Mouse (Mus musculus): Measurements from ENCODE around the gene Gm15097. TPM values are rescaled to one million over a fixed set of nuclear protein-coding genes. Genes with fewer than 3 reads are reported as not detected.
"Not testable (repeated sequence)": the region's sequence is repeated elsewhere in the genome, so short reads cannot be mapped to it uniquely, and the experiment has no call there.

The Gm15097 gene
- polyA plus RNA-seq (2015; fragmentation: Nextera tagmentation; extraction: Ambion mirVana), result not detected in 2 replicates

GRCm38 (mm10) chrX:149784173-149784572 lies at the start of gene Gm15097:
Gene Gm15097, plus strand, starts transcription at chrX:149784473.
- not testable (repeated sequence) for H3K36me3 ChIP-seq; H3K4me1 ChIP-seq (replicated peaks); H3K27me3 ChIP-seq; H3K9me3 ChIP-seq (replicated peaks); H3K4me2 ChIP-seq; H3K9ac ChIP-seq; ATAC-seq (replicated peaks; ENCODE audit: insufficient number of reproducible peaks, insufficient read depth, low FRiP score, low read depth); H3K4me3 ChIP-seq; H3K27ac ChIP-seq
- WGBS, result no CpG with 5 or more reads among the region's 6 CpGs

GRCm38 (mm10) chrX:149762853-149763252 lies 21.4 kb upstream of the Gm15097 start:
- not testable (repeated sequence) for H3K27me3 ChIP-seq; H3K4me3 ChIP-seq; H3K9me3 ChIP-seq (replicated peaks); H3K4me2 ChIP-seq; H3K9ac ChIP-seq; H3K4me1 ChIP-seq (replicated peaks); H3K36me3 ChIP-seq; H3K27ac ChIP-seq; ATAC-seq (replicated peaks; ENCODE audit: insufficient number of reproducible peaks, insufficient read depth, low FRiP score, low read depth)
- 40% methylated on average over 4 of the region's 4 CpGs for WGBS

- 77% methylated on average over 6 of the region's 6 CpGs for WGBS
- H3K9ac ChIP-seq, result not testable (repeated sequence)
Measured at GRCm38 (mm10) chrX:149811178-149811577, 26.9 kb downstream of the Gm15097 start.

More at GRCm38 (mm10) chrX:149811178-149811577, 26.9 kb downstream of the Gm15097 start:
- H3K36me3 ChIP-seq; H3K4me1 ChIP-seq (replicated peaks); H3K9me3 ChIP-seq (replicated peaks); H3K4me2 ChIP-seq; H3K27ac ChIP-seq; ATAC-seq (replicated peaks; ENCODE audit: insufficient number of reproducible peaks, insufficient read depth, low FRiP score, low read depth); H3K4me3 ChIP-seq; H3K27me3 ChIP-seq: not testable (repeated sequence)

Other genes with a start within 250 kb of the Gm15097 start
- not detected in 2 replicates for gene Gm10439, start 189.9 kb upstream of the Gm15097 start, polyA plus RNA-seq (2015; fragmentation: Nextera tagmentation; extraction: Ambion mirVana)
- not detected in 2 replicates for gene Gm15091, start 157.2 kb downstream of the Gm15097 start, polyA plus RNA-seq (2015; fragmentation: Nextera tagmentation; extraction: Ambion mirVana)